Mouse (Mus musculus): ENCODE measurements around the gene Mmp25. TPM values are rescaled to one million over a fixed set of nuclear protein-coding genes. Genes with fewer than 3 reads are reported as not detected.
A peak's percentile ranks its signal among the peaks of the same experiment; 100 is the strongest.

Mmp25 gene
- total and polyA plus RNA-seq, 3 experiments = not detected

DNA sequence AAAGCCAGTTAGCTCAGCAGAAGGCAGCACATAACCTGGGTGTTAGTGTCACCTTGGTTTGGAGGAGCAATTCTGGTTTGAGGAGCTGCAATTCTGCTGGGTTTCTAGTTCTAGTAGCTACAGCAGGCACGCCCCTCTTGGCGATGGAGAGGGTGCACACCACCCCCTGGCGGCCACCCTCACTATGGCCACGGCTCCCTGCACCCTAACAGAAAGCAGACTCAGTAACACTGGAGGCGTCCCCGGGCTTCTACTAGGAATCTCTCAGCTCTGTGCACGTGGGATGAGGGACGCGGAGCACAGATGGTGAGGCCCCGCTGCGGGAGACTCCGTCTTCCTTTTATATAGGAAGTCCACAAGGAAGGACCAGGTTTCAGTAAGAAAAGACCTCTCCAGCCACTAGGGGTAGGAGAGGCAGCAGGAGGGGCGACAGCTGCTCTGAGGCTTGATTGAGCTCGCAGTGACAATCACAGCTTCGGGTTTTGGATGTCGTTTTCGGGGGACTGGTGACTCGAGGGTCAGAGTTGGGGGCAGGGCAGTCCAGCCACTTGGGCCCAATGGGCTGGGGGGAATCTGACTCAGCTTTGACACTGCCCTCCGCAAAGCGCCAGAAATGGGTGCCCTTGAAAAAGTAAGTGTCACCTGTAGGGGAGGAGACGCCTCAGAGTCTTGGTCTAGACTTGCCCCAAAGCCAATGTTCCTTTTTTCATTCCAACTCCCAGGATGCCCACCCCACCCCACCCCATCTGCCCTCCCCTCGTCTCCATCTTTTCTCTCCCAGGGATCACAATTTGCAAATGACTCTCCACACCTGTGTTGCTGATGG is 14.7 kb downstream of the Mmp25 start:
- no peak overlapping the region for H3K4me3 ChIP-seq (replicated peaks in 1 of 3; ENCODE audit: low read depth in 2 of 3, low read length in 2 of 3, poor library complexity in 1 of 3)
- no peaks in the 10 kb centered on the region for H3K79me2 ChIP-seq (replicated peaks; ENCODE audit: control insufficient read depth, extremely low read depth, insufficient read depth, poor library complexity, severe bottlenecking)
- H3K27ac ChIP-seq (ENCODE audit: insufficient read depth, low read depth) = no peak overlapping the region
- peak overlapping the region; percentile 34; the same call in 1 of the 2 replicates for H3K9ac ChIP-seq (ENCODE audit: insufficient read depth, low read depth)
- peaks cover 84% of the 10 kb centered on the region for H3K27me3 ChIP-seq (replicated peaks)
- no peaks in the 10 kb centered on the region for H3K9me3 ChIP-seq (replicated peaks; ENCODE audit: low read length)
- in situ Hi-C loops (cut with MboI; ENCODE audit: low pct_ligation_motif_present, low pct_unique_long_range_greater_than_20kb, low sequenced_read_pairs) (no loop called here), dilution Hi-C loops (cut with MboI; ENCODE audit: extremely low pct_ligation_motif_present, extremely low pct_unique_long_range_greater_than_20kb, low sequenced_read_pairs) (no loop called here)
- DNase-seq (ENCODE audit: extremely low read depth) = peak; percentile 57
- no peaks in the 10 kb centered on the region for H3K36me3 ChIP-seq (replicated peaks in 1 of 2; ENCODE audit: control insufficient read depth in 1 of 2, insufficient read depth in 1 of 2, low read length in 1 of 2)
- H3K4me1 ChIP-seq (ENCODE audit: control insufficient read depth in 1 of 2, insufficient read depth in 2 of 2) = peaks cover 0 to 5% of the 10 kb centered on the region in 2 experiments; a peak in 3 of 4 replicates
- TF ChIP-seq RAD21 (IDR thresholded peaks at IDR 0.05; ENCODE audit: low read depth, low read length) (peak; percentile 77), RCOR1 (conservative IDR thresholded peaks at IDR 0.05; ENCODE audit: low read depth, low read length) (no peak), CHD1 (IDR thresholded peaks at IDR 0.05; ENCODE audit: low read depth, low read length) (no peak), SIN3A (IDR thresholded peaks at IDR 0.05; ENCODE audit: low read length) (no peak), UBTF (IDR thresholded peaks at IDR 0.05; ENCODE audit: low read depth, low read length) (no peak), TBP (conservative IDR thresholded peaks at IDR 0.05; ENCODE audit: low read depth, low read length) (no peak), CTCF (conservative IDR thresholded peaks at IDR 0.05 in 1 of 2, IDR thresholded peaks at IDR 0.05 in 1 of 2; ENCODE audit: low read depth in 2 of 2, low read length in 2 of 2) (peak; percentile 26 to 88; a peak in 3 of 4 replicates), BHLHE40 (IDR thresholded peaks at IDR 0.05; ENCODE audit: low read depth, low read length) (0 out of 2 replicates have a peak, but pooled peaks have one; percentile 26), ZC3H11A (IDR thresholded peaks at IDR 0.05; ENCODE audit: low read depth, low read length) (no peak), SMC3 (IDR thresholded peaks at IDR 0.05; ENCODE audit: low read depth, low read length) (peak; percentile 73)
- peak overlapping the region; percentile 82 for H3K4me2 ChIP-seq (ENCODE audit: insufficient read depth, low read depth, poor library complexity, severe bottlenecking)

- DNase-seq (ENCODE audit: extremely low read depth) = no peak
- H3K27ac ChIP-seq (ENCODE audit: insufficient read depth, low read depth) = no peak overlapping the region
- H3K4me3 ChIP-seq (replicated peaks in 1 of 3; ENCODE audit: low read depth in 2 of 3, low read length in 2 of 3, poor library complexity in 1 of 3) = no peak overlapping the region
- H3K4me2 ChIP-seq (ENCODE audit: insufficient read depth, low read depth, poor library complexity, severe bottlenecking) = no peak overlapping the region
- H3K36me3 ChIP-seq (replicated peaks in 1 of 2; ENCODE audit: control insufficient read depth in 1 of 2, insufficient read depth in 1 of 2, low read length in 1 of 2) = no peaks in the 10 kb centered on the region
- dilution Hi-C loops (cut with MboI; ENCODE audit: extremely low pct_ligation_motif_present, extremely low pct_unique_long_range_greater_than_20kb, low sequenced_read_pairs) = no loop called here
- H3K27me3 ChIP-seq (replicated peaks) = peaks cover 75% of the 10 kb centered on the region
- TF ChIP-seq UBTF (IDR thresholded peaks at IDR 0.05; ENCODE audit: low read depth, low read length) (no peak), E2F4 (IDR thresholded peaks at IDR 0.05; ENCODE audit: insufficient replicate concordance, low read depth, low read length) (no peak), EP300 (IDR thresholded peaks at IDR 0.05; ENCODE audit: low read length) (no peak), KAT2A (IDR thresholded peaks at IDR 0.05; ENCODE audit: insufficient replicate concordance, low read length) (no peak), PAX5 (IDR thresholded peaks at IDR 0.05; ENCODE audit: low read length) (no peak), SIN3A (IDR thresholded peaks at IDR 0.05; ENCODE audit: low read length) (no peak), RAD21 (IDR thresholded peaks at IDR 0.05; ENCODE audit: low read depth, low read length) (no peak), ZC3H11A (IDR thresholded peaks at IDR 0.05; ENCODE audit: low read depth, low read length) (no peak), BHLHE40 (IDR thresholded peaks at IDR 0.05; ENCODE audit: low read depth, low read length) (no peak), JUN (IDR thresholded peaks at IDR 0.05; ENCODE audit: insufficient read depth, low read depth, low read length) (no peak), POLR2AphosphoS2 (IDR thresholded peaks at IDR 0.05; ENCODE audit: low read depth, low read length) (no peak), USF1 (IDR thresholded peaks at IDR 0.05; ENCODE audit: low read depth, low read length) (no peak), MAZ (IDR thresholded peaks at IDR 0.05; ENCODE audit: low read depth, low read length) (no peak)
- H3K4me1 ChIP-seq (ENCODE audit: control insufficient read depth in 1 of 2, insufficient read depth in 2 of 2) = peaks cover 0 to 5% of the 10 kb centered on the region in 2 experiments; a peak in 3 of 4 replicates
- no peaks in the 10 kb centered on the region for H3K9me3 ChIP-seq (replicated peaks; ENCODE audit: low read length)
- in situ Hi-C loops (cut with MboI; ENCODE audit: low pct_ligation_motif_present, low pct_unique_long_range_greater_than_20kb, low sequenced_read_pairs) = no loop called here
- no peak overlapping the region for H3K9ac ChIP-seq (ENCODE audit: insufficient read depth, low read depth)
- no peaks in the 10 kb centered on the region for H3K79me2 ChIP-seq (replicated peaks; ENCODE audit: control insufficient read depth, extremely low read depth, insufficient read depth, poor library complexity, severe bottlenecking)
These were observed 17.3 kb downstream of the Mmp25 start for GRCm38 (mm10) chr17:23627813-23628212.
